Mouse (Mus musculus) retina, adult 2 months (tissue): ENCODE results near the gene Prom2.

ENCODE experiments used
- DNase-seq: peaks from one replicate; pipeline ENCODE4 v3.0.0-alpha.2; 2012; ENCODE audit warnings: low read depth, low spot score

Gene Prom2

DNA sequence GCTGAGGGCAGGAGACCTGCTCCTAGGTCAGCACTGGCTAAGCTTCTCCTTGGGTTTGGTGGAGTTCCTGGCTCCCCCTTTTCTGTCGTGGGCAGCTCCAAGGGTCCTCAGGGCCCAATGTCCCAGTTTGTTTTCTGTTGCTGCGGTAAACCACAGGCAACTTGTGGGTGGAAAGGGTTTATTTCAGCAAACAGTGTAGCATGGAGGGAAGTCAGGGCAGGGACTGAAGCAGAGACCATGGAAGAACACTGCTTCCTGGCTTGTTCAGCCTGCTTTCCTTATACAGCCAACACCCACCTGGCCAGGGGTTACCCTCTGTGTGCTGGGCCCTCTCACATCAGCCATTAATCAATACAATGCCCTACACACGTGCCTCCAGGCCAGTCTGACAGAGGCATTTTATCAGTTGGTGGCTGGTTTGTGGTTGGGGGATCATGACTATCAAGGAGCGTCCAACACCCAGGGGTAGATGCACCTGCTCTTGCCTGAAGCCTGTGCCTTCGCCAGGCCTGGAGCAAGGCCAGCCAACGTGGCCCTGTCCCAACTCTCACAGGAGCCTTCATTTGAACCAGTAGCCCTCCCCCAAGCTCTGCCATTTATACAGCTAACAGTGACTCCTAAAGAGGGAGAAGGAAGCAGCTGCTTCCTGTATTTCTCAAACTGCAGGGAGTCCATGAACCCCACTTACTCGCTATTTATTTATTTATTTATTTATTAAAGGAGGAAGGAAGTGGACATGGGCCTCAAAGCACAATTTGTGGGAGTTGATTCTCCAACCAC lies 17.1 kb downstream of the Prom2 start:
- DNase-seq, result no peak

DNA sequence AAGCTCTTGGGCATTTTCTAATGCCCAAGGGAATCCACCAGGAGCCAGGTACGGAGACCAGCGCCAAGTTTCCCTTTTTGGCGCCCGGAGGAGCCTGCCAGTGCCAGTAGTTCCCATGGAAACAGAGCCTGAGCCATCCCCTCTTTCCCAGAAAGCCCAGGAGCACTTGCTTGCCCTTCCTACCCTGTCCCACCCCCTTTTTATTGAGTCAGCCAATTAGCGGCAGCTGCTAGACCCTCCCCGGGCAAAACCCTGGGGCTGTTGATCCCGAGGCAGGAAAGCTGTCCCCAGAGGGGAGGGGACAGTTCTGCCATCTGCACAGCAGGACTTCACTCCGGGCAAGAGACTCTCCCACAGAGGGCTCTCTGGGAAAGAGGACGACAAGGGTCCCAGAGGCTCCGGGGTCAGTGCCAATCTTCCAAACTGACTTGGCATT lies 19.2 kb downstream of the Prom2 start, which contains the start of gene Kcnip3:
Kcnip3 (minus strand) TSS at position 89 of the 436 bp plus-strand sequence.
- DNase-seq, result no peak

DNA sequence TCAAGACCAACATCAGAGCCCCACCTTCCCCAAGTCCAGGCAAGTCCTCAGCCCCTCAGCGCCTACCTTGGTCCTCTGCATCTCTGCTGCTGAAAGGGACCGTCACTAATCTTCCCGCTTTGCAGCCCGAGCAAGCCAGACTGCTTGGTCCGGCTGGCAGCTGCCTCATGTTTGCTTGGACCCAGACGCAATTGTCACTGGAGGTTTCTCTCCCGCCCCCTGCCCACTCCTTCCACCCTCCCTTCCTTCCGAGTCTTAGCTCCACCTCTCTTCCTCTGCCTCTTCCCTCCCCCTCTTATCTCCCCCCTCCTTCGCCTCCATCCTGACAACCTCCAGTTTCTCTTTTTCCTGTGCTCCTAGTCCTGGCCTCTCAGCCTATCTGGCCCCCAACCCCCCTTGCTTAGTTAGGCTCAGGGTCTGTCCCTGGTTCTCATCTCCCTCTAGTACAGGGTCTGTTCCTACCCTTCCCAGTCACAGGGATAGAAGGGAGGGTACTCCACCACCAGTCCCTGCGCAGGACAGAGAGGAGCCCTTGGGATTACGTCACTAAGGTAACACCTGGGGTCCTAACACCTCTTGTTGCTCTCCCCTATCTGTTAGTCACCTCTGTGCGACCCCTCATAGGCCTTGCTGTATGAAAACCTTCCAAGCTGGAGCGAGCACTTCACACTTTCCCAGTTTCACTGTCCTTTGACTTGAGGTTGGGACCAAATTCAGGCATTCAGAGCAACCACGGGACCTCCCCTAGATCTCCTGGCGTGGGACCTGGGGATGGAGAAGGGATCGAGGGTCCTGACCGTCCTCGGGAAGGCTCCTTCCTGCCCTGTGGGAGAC lies 19.9 kb downstream of the Prom2 start:
- DNase-seq, result no peak

DNA sequence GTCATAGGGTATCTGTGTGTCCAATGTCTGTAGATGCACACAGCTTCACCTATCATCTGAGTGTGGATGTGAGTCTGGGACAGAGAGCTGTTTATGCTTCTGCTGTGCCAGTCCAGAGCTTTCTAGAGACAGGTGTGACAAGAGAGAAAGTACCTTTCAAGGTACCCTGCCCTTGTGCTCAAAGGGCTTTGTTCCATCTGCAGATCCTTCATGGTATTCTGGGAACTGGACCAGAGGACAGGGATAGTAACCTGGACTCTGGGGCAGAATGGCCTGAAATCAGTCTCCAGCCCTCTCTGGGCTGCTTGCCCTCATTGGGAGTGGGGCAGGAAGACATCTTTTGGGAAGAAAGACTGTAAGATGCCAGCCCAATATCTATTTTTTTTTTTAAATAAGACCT lies 21.1 kb downstream of the Prom2 start:
- no peak for DNase-seq

DNA sequence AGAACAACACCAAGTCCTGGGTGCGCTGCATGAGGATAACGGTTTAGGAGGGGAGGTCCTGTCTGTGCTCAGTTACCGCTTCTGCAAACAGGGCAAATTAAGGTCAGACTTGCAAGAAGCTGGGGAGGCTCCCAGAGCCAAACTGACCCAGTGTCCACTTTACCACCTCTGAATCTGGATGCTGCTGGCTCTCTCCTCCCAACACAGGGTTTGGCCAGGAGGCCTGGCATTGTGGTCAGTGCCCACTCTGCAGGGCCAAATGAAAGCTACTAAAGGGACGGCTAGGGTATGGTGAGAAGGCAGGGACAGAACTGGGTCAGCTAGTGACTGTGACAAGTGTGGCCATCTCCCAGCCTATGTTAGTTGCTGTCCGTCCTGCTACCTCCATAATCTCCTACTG lies 22.0 kb downstream of the Prom2 start:
- no peak for DNase-seq

DNA sequence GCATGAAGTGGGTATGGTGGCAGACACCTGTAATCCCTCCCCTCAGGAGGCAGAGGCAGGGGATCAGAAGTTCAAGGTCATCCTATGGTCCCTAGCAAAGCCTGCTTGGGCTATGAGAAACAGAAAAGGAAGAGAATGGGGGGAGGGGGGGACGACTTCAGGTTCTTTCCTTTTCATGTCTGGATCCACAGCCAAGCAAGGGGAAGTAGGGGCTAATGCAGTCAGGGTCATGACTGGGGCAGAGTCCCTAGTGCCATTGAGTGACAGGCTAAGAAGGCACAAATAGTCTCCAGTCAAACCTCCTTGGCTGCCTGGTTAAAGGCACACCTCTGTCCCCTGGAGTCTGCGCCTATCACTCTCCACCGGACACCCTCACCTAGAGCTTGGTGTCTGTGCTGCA lies 22.4 kb downstream of the Prom2 start:
- DNase-seq, result no peak

DNA sequence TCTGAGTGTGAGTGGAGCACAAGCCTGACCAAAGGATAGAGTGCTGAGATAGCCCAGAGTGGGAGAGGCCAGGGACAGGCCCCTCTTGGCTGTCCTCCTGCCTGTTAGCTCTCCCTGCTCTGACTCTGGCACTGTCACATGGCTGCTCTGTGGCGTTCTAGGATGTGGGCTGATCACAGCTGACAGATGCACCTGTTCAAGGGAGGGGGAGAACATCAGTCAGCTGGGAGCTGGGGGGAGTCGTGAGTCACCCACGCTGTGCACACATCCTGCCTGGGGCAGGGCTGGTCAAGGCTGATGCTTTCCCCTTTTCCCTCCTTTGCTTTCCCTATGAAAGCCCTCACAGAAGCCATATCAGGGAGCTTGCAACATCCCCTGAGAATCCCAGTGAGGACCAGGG lies 23.0 kb downstream of the Prom2 start:
- DNase-seq, result no peak

DNA sequence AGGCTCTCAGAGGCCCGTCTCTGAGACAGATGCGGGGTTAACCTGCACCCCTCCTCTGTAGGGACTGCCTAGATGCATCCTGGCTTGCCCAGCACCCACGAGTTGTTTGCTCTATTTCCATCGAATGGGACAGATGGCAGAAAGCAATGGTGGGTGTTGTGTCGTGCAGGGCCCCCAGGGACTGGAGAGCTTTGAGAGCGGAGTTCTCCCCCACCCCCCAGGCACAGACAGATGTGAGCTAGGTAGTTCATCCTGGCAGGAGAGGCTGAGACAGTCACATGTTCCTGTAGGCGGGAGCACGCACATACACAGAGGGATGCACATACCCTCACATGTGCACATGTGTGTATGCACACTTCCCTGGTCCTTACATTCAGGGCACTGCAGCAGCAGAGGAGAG lies 24.2 kb downstream of the Prom2 start:
- DNase-seq, result no peak

DNA sequence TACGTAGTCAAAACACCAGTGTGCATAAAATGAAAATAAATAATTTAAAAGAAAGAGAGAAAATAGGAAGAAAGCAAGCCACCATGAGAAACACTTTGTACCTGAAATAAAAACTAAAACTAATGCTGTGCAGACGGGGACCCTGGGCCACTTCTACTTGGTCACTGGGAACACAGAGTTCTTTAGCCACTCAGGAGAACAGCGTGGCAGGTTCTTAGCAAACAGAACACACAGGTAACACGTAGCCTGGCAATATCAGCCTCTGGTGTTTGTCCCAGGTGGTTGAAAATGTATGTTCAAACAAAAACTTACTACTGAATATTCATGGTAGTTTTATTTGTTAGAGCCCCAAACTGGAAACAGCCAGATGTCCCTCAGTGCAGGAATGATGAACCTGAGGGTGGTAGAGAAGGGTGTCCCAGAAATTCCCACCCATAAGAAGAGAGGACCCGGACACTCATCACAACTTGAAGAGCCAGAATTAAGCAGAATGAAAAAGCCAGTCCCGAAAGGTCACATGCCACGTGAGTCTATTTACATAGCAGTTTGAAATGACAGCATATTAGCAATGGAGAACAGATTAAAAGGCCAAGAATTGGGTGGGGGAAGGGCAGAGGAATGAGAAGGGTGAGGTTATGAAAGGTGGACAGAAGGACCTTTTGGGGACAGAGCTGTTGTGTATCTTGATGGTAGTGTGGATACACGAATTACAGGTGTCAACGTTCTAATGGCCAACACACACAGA lies 26.7 kb downstream of the Prom2 start:
- DNase-seq, result no peak

DNA sequence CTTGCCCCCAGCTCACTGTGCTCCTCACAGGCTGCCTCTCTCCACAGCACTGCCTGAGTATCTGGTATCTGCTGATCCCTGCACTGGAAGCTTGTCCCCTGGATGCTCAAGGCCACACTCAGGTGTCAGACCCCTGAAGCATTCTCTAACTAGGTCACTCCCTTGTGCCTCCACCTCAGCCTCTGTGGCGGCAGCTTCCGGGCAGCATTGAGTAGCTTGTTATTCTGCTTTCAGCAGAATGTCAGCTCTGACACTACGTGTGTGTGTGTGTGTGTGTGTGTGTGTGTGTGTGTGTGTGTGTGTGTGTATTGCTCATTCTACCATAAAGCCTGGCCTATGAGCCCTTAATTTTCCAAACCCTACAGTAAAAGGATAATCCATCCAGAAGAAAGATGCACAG lies 28.0 kb downstream of the Prom2 start:
- DNase-seq, result no peak

DNA sequence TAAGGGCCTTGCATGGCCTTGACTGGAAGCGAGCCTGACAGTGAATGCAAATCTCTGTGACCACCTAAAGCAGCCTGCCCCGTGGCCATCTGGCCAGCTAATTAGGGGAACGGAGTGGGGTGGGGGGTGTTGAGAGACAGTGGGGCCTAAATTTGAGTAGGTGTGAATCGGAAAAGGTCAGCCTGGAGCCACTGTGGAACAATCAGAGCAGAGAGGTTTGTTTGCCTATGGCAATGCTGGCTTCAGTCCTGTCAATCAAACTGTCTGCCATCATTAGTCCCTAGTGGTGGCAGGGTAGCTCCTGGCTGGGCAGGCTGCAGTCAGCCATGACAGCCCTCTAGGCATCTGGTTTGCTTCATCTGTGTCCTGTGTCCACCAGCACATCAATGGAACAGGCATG lies 29.8 kb downstream of the Prom2 start:
- DNase-seq, result no peak

DNA sequence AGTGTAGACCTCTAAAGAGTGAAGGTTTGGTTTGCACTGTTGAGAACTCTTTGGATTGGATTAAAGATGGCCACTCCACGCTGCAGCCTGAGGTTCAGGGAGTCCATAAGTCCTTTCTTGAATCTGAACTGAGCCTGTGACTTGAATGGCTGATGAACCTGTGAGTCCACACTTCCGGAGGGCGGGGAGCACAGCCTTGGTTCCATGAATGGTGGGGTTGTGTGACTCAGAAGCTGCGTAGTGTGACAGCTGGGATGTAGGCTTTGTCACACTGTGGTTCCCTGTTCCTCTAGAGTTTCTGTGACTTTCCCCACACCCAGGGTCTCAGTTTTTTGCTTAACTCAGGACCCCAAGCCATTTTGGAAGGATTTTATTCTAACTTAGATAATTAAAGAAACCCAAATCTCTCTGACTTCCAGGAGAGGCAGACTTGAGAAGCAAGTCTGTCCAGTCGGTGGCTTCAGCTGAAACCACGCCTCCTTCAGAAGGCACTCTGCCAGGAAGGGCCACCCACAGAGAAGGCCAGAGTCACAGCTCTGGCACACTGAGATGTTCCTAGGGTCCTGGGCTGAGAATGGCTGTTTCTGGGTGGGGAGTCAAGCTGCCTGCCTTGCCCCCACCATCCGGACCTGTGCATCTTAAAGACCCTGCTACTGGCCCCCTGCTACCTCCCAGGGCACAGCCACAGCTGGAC lies 33.2 kb downstream of the Prom2 start:
- no peak for DNase-seq

DNA sequence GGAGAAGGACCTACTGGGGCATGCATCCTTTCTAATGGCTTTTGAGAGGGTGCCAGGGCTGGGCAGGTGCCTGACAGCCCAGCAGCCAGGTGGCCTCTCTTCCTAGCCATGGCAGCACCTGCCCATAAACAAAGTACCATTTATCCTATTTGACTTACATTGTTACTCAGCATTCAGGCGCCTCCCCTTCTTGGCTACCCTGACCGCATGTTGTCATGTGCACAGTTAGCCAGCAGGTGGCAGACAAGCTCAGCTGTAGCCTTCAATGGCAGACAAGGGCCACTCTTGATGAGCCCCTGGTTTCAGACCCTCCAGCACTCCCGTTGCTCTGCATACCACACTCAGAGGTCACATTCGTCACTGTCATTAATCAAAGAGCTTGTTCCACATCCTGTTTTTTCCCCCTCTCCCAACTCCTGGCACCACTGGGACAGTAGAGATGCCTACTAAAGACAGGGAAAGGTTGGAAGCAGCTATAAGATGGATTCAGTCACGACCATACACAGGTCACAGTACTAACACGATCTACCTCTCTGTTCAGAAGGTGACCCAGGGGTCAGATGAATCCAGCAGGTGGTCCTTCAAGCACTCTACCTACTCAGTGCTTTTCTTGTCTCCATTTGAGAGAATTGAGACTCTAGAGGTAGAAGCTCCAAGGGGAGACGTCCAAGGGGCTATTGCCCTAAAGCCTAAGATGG lies 34.0 kb downstream of the Prom2 start:
- no peak for DNase-seq

DNA sequence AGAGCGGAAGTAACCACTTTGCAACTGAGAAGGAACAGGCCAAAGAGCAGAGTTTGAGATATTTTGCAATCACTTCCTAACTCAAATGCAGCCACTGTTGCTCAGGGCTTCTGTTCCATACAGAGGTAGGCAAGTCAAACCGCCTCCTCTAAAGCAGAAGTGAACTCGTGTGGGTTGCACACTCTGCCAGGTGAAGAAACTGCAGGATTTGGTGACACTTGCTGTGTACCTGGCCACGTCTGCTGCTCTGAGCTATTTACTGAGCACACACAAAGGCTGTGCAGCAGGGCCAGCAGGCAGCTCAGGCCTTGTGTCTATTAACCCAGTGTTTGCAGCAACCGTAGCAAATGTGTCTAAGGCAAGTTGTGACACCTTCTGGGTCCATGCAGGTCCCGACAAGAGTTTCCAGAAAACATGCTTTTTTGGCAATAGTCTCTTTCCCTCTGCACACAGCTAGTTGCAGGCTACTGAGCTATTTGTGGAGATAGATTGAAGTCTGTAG lies 35.1 kb downstream of the Prom2 start:
- DNase-seq, result no peak

DNA sequence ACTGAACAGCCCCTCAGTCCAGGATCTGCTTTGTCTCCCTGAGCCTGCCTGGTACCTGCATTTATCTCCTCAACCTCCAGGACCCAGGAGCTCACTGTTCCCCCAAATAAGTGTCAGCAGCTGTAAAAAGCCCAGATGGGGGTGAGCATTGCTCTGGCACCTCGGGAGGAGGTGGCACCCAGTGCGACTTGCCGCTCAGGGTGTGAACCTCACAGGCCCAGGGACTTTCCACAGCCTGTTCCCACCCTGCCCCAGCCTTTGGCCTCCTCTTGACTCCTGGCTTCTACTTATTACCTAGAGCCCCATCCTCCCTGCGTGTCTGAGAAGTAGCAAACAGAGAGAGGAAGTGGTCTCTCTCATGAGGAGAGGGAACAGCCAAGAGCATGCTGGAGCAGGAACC lies 36.1 kb downstream of the Prom2 start:
- DNase-seq, result no peak

DNA sequence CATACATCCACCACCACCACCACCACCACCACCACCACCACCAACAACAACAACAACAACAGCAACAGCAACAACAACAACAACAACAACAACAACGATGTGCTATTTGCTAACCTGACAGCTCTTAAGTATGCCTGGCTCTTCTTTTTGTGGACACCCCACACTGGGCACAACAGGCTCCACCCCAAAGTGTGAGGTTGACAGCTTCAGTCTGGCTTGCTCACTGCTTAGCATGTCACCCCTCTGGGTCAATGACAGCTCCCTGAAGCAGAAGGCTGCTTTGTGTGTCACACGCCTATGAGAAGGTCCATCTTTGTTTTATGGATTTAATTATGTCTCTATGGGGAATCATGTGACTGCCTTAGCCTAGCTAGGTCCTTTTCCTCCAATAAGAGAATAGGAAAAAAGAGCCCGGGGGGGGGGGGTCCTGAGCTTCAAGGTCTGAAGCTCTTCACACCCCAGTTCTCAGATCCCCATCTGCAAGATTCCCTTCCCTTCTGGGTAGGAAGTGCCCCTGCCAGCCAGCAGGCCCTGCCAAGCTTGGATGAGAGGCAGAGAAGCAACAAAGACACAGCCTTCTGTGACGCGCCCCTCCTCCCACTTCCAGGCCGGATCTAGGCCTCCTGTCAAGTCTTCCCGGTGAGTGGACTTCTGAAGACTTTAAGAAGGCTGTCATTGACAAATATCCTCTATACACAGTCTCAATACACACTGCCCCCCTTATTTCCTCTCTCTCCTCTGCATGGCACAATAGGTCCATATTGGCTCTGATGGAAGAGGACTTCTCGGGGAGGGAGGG lies 37.3 kb downstream of the Prom2 start:
- no peak for DNase-seq

DNA sequence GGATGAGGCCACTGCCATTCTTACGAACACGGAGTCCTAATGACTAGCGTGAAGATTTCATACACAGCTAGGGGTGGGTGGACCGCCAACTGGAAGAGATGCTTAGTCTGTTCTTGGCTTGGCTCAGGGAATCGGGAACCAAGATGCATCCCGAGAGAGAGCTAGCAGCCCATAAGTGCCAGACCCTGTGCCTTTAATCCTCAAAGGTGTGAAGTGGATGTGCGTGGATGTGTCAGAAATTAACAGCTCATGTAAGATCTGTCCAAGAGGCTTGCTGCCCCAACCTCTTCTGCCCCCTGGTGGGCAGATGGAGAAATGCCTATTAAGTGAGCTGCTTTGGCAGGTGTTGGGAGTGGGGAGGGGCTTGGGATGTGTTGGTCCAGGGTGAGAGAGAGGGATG lies 40.2 kb downstream of the Prom2 start:
- DNase-seq, result no peak

DNA sequence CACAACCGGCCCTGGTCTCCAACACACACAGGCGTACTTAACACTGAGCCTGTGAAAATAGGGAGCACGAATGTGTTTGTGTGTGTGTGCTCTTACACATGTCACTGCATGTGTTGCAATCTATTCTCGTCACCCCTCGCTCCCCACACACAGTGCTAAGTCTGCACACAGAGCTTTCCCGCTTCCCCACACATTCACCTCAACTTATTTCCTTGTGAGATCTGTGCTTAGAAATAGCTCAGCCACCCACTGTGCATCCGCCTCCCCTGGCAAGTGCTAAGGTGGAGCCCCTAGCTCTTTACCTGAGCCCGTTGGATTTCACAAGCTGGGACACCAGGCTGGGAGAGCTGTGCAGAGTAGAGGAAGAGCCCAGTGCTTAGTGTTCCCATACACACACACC lies 42.5 kb downstream of the Prom2 start:
- DNase-seq, result no peak

DNA sequence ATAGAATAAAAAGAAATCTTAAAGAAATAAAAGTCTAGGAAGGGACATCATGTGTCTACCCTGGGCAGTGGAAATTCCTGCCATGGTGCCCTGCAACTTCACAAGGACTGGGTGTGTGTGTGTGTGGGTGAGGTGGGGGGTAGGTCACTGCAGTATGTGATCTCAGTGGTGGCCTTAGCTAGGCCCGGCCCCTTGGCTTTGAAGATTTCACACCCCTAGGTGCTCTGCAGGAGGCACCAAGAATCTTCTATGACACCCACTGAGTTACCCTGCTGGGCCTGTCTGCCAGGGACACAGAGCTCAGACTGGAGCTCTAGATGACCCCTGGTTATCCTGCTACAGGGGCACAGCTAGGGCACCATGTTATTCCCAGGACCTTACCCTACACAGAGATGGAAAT lies 44.9 kb downstream of the Prom2 start:
- no peak for DNase-seq
